Mouse (Mus musculus): ENCODE results near the gene Akap8l.

The Akap8l gene

GRCm38 (mm10) chr17:32317032-32317431, 33.4 kb downstream of the Akap8l start:
- DNase-seq (ENCODE audit: low read depth) = no peak

DNA sequence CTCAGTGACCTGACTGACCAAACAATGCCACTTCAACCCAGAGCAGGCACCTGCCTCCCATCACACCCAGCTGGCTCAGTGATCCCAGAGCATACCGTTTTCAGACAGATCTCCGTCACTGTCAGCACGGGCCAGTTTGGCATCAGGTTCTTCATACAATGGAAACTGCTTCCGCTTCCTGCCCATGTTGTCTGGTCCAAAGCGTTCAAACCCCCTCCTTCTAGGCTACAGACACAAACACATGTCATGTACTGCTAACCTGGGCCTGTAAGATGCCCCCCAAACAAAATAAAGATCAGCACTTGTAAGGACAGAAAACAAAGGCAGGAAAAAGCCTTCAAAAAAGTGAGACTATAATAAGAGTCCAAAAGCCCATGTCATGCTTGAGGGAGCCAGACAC, 34.8 kb downstream of the Akap8l start:
- no peak for DNase-seq (ENCODE audit: low read depth)

- DNase-seq (ENCODE audit: low read depth) = no peak
Observed at GRCm38 (mm10) chr17:32313892-32314291, 36.5 kb downstream of the Akap8l start.

DNA sequence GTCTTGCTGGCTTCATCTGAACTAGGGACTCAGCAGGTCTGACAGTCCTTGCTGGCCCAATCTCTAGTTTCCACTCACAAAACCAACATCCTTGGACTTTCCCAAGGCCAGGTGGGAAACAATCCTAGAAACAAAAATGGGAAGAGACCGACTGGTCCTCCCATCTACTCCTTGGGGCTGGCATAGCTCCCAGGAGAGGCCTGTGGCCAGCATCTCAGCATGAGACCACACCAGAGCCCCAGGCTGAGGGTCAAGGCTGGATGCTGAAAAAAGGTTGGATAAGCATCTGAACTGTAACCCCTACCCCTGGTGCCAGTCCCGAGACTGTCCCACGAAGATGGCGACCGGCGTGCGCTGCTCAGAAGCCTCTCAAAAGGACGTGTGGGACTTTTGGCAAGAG, 37.6 kb downstream of the Akap8l start:
- DNase-seq (ENCODE audit: low read depth) = no peak

- no peak for DNase-seq (ENCODE audit: low read depth)
Observed at GRCm38 (mm10) chr17:32307963-32308362, 42.4 kb downstream of the Akap8l start.

- DNase-seq (ENCODE audit: low read depth) = peak; percentile 11
Observed at GRCm38 (mm10) chr17:32298125-32298524, 52.3 kb downstream of the Akap8l start.

GRCm38 (mm10) chr17:32295901-32296300, 54.5 kb downstream of the Akap8l start:
- no peak for DNase-seq (ENCODE audit: low read depth)

DNA sequence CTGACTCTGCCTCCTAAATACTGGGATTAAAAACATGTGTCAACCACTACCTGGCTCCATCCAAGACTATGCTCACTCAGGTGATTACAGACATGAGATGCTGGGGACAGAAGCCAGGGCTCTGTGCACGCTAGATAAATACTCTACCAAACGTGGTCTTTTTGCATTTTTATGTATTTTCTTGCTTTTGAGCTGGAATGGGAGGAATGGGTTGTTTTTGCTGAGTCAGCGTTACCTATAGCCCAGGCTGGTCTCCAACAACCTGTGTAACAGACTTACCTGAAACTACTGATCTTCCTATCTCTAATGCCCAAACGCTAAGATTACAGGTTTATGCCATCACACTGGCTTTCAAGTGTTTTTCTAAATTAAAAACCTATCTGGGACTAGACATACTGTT, 55.2 kb downstream of the Akap8l start:
- no peak for DNase-seq (ENCODE audit: low read depth)

DNA sequence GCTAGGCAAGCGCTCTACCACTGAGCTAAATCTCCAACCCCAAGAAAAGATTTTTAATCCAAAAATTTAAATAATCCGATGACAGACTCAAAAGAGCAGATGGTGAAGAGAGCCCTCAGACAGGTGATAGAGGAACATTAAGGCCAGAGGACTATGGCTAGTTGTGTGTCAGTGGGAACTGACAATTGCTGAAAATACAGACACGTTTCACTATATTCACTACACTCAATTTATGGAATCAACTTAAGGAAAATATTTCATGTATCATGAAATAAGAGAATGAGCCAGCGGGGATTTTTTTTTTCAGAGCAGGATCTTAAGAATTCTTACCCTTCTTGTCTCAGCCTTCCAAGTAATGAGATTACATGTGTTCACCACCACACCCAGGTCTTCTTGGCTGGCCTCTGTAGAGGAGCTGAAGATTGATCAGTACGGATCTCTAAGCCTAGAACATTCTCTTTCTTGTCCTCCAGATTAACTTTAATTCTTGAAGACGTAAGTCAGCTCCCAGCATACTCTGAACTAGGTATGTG, 65.2 kb downstream of the Akap8l start:
- DNase-seq (ENCODE audit: low read depth) = peak; percentile 16

DNA sequence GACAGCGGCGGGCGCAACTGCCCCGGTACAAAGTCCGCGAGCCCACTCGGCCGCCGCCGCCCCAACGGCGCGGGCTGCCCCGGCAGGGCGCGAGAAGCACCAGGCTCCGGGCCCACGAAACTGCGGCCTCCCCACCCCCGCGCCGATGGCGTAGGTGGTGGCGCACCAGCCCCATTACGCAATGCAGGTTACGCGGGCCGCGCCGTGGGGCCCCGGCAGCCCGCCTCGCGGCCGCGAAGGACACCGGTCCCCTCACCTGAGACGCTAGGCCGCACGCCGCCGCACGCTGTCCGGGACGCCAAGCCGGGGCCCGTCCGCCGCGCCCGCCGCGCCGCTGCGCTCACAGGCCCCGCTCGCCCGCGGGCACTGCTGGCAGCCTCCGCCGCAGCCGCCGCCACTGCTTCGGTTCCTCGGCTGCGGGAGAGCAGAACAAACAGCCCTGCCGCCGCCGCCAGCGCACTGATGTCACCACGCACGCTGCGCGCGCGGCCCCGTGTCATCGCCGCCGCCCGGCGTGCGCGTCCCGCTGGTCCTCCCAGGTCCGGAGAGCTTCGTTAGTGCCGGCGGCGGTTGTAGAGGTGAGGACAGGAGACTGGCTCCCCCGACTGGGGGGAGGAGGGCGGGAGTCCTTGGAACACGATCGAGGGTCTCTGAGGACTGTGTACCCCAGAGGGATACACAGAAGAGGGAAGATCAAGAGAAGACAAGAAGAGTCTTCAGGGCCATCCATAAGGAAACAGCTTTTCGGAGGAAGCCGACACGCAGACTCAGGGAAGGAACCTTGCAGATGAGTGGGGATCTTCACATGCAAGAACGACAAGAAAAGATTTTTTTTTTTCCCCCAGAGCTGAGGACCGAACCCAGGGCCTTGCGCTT, 65.9 kb downstream of the Akap8l start, which contains the start of gene Brd4:
Brd4 (minus strand) TSS at position 461 of the 876 bp plus-strand sequence.
- DNase-seq (ENCODE audit: low read depth) = peak; percentile 96

DNA sequence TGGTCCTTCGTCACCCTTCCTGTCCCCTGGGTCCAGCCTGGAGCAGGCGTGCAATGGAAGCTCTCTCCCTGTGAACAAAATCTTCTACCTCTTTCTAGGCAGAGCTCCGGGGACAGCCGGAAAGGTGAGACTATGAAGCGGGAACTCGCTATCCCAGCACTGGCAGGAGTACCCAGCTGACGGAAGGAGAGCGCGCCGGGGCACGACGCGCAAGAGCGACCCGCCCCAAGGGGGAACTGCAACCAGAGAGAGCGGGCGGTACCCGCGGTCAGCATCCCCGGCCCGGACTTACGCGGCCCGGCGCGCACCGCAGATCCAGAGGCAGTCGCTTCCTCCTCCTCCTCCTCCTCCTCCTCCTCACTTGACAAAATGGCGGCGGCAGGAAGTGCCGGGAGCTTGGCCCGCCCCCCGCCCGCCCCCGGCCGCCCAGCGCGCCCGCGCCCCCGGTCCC, 66.6 kb downstream of the Akap8l start:
- peak; percentile 73 for DNase-seq (ENCODE audit: low read depth)

- peak; percentile 81 for DNase-seq (ENCODE audit: low read depth)
Observed at GRCm38 (mm10) chr17:32283341-32283740, 67.1 kb downstream of the Akap8l start.

GRCm38 (mm10) chr17:32281611-32282310, 68.6 kb downstream of the Akap8l start:
- peak; percentile 11 for DNase-seq (ENCODE audit: low read depth)

DNA sequence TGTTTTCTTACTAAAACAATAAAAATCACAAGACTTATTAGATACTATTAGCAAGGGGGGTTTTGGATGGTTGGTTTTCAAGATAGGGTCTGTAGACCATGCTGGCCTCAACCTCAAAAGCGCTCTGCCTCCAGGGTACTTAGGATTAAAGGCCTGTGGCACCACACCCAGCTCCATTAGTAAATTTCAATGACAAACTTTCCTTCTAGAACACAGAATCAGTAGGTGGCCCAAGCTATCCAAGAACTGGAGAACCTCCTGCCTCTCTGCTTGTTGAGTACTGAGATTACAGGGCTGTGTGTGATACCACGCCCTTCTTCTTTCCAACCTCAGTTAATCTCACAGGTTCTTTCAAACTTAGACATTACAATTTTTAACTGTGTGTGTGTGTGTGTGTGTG, 69.3 kb downstream of the Akap8l start:
- DNase-seq (ENCODE audit: low read depth) = no peak

DNA sequence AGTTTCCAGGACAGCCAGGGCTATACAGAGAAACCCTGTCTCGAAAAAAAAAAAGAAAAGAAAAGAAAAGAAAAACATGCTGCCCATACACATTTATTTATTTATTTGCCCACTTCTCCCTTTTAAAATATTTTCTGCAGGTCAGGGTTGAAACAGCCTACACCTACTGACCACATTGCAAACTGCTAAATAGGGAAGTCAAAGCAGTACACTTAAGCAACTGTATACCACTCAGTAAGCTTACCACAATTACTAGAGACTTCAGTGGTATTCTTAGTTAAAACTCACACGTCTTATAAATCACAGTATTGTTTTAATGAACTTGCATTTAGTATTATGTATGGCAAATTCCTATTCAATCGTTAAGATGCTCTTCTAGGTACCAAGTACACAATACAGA, 69.8 kb downstream of the Akap8l start:
- DNase-seq (ENCODE audit: low read depth) = no peak

- no peak for DNase-seq (ENCODE audit: low read depth)
Observed at GRCm38 (mm10) chr17:32277201-32277600, 73.2 kb downstream of the Akap8l start.

- no peak for DNase-seq (ENCODE audit: low read depth)
Observed at GRCm38 (mm10) chr17:32275568-32275967, 74.8 kb downstream of the Akap8l start.
